Mouse (Mus musculus) thymus, postnatal 36 days (tissue): Measurements from ENCODE around the gene Myo6.

Experiments used
- DNase-seq, 2 experiments: peaks; one replicate each; pipeline ENCODE4 v3.0.0; 2022; ENCODE audit warnings: mixed read lengths in 2 of 2

Myo6 gene

DNA sequence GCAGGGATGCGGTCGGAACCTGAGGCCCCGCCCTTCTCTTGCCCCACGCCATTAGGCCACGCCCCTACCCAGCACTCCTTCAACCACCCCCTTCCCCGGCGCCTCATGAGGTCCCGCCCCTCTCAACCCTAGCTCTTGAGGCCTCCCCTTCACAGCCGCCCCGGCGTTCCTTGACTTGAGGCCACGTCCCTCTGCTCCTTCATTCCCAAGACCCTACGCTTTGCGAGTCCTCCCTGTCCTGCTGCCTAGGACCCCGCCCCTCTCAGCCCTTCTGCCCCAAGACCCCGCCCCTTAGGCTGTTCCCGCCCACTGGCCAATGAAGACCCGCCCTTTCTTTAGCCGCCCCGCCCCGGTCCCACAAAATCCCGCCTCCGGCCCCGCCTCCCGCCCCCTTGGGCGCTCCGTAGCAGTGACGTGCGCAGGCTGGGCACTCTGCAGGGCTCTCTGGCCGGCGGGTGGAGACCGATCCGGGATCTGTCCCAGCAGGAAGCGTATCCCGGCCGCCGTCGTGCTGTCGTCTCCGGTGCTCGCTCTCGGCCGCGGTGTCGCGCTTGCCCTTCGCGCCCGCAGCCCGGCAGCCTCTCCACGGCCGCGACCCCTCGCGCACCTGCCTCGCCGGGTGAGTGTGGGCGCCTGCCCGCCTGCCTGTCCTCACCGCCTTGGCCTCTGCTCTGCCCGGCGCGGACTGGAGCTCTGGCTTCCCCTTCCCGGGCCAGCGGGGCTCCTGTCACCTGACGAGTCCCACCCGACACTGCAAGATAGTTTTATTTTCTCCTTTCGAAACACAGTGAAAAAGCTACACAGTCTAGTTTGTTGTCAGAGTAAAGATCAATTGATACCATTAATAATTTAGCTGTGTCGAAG lies at the start of gene Myo6:
Gene Myo6 (plus strand): TSS at position 421 of the 864 bp plus-strand sequence.
- DNase-seq = peak; percentile 85 to 91

DNA sequence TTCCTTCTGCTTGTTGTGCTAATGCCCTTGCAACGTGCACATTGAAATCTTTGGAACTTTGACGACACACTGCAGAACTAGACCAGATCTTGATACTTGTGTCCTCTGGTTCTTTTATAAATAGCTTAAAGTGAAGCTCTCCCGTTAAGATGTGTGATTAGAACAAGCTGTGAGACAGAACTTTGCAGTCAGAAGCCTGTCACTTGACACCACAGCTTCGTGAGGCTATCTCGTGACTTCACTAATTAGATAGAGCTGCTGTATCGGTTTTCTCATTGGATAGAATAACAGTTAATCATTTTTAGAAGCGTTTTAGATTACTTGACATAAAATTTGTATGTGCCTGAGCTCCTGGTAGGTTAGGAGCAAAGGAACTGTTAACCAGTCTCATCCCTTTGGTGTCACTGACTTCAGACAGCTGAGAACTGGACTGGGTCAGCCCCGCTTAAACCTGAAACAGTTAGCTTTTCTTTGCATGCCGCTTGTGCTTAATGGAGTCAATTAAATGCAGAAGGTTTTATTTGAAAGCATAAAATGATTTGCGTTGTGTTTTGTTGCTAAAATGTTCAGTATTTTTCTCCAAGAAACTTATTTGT lies 18.7 kb upstream of the Myo6 start:
- DNase-seq = no peak

DNA sequence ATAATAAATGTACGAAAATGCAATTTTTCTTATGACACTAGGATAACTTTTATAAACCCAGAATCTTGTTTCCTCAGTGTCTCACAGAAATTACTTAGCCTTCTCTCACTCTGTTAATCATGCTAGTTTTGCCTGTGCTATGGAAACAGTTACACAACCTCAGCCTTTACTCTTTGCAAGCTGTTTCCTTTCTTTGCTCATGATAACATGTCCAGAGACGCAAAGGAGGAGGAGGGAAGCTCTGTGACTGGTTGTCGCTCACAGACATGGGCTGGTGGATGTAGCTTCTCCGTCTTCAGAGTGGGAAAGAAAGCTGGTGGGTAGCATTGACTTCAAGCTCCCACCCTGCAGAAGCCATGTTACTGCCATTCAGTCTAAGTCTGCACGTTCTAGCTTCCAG lies 15.2 kb upstream of the Myo6 start:
- no peak for DNase-seq

DNA sequence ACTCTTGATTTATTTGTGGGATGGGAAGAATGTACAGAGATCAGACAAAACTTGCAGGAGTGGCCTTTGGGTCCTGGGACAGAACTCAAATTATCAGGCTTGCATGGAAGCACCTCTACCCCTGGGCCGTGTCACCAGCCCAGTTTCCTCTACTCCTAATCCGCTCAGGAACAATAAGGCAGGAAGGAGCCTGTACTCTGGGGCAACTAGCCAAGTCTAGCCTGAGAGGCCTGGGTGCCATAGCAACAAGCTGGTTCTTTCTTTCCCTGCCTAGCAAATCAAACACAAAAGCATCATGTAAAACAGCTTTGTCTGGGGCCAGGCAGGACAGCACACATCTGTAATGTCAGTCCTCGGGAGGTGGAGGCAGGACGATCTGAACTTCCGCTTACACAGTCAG lies 9.6 kb upstream of the Myo6 start:
- DNase-seq = no peak

DNA sequence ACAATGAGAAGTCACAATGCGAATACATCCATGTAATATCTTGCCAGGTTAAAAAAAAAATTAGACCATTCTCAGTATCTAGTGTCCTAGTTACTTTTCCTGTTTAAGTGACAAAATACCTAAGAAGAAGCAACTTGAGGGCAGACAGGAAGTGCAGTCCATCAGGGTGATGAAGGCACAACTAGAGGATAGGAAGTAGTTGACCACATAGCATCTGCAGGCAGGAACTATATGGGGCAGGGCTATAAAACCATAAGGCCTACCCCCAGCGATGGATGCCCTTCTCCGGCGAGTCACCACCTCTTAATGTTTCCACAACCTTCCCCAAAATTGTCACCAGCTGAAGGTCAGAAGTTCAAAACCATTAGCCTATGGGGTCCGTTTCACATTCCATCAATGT lies 8.1 kb upstream of the Myo6 start:
- no peak for DNase-seq

DNA sequence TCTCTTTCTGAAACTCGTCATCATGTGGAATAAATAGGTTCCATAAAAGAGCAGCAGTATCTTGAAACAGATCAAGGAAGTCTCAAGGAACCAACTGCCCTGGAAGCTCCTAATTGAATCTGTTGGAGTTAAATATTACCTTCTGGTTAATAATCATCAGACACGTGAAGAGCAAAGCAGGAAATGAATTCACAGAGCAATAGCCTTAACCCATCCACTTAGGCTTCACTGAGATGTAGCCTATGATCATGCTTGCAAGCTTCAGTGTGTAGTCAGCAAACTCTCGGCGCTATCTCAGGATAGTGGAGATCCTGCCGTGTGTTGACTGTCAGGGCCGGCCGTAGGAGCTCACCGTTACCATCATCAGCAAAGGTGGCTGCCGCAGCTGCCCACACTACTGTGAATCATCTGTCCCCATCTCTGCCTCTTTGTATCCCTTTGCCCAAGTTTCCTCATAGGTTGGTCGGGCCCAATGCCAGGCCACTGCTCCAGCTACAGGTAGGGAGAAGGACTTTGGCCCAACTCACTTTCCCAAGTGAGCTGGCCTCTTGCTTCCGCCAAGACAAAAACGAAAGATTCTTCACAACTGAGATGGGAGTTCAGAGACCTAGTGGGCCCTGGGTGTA lies 6.9 kb upstream of the Myo6 start:
- DNase-seq = no peak

DNA sequence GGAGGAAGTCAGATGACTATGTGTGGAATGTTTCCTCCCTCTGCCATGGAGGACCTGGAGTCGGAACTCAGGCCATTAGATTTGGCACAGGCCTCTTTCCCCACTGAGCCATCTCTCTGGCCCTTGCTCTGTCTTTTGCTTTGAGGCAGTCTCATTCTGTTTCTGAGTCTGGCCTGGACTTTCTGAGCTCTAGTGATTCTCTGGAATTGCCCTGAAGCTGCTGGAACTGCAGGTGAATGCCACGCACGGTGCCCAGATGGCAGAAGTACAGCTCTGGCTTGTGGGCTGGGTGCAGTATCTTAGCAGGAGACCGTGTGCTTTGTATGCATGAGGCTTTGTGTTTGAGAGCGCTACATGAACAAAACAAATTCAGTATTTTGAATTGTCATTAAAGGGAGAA lies 5.9 kb upstream of the Myo6 start:
- no peak for DNase-seq

DNA sequence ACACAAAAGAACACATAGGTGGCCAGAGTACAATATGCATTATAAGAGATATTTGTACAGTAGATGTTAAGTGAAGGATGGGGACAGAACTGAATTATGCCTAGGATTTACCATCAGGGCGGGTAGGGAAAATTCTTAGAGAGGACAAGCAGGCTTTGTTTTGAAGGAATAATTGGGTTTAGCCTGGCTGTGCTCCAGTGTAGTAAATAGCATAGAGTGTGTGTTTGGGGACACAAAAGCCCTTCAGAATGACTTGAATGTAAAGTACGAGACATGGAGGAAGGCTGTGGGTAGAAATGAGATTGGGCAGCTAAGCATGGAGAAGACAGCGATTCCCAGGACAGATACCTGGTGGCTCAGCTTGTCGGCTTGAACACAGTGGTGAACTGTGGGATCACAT lies 3.4 kb upstream of the Myo6 start:
- no peak for DNase-seq

DNA sequence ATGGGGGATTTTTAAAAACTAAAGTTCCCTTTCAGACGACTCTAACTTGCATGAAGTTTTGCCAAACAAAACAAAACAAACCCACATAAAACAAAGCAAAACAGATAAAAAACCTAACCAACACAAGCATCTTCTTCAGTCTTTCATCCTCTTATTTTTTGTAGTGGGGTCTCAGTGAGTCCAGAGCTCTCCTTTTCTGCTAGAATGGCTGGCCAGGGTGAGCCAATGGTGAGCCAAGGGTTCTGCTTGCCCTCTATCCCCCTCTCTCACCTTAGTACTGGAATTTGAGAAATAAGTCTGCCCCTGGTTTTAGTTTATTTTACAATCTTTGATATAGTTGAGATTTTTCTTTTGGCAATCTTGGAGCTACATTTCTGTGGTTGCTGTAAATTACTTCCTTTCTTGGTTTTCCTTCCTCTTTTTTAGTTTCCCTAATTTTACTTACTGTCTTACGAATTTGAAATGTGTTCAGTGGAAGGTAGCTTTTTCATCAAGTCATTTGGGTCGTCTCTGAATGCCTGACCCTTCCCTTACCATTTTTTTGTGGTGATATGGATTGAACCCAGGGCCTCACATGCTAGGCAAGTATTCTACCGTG lies 1.6 kb upstream of the Myo6 start:
- DNase-seq = no peak

DNA sequence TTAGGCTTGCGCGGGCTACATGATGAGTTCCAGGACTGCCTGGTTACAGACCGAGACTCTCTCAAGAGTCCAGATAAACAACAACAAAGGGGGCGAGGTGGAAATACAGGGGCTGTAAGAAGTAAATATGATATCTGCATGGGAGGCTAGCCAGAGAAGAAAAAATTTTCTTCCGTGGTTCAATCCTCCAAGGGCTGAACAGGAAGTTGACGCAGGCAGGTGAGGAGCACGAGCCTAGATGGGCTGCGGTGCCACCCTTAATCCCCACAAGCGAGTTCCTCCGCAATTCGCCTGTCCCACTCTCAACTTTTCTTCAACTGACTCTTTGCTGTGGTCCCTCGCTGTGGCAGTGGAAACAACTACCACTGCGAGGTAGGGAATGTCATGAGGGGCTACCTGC lies 640 bp upstream of the Myo6 start:
- no peak for DNase-seq

DNA sequence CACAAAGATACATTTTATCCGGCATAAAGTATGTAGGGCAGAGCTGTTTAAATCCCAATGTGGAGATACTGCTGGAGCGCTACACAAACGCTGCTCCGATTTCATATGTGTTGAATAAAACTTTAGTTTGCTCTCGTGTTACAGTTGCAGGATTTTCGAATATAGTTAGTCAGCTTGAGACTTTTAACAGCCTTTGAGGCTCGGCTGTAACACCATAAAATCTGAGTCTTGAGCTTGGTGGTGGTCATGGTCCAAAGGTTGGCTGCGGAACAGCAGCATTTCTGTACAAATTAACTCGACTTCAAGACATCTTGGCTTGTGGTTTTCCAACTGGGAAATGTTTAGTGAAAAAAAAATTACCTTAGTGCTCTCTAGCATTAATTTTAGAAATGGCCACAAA lies 859 bp downstream of the Myo6 start:
- no peak for DNase-seq

DNA sequence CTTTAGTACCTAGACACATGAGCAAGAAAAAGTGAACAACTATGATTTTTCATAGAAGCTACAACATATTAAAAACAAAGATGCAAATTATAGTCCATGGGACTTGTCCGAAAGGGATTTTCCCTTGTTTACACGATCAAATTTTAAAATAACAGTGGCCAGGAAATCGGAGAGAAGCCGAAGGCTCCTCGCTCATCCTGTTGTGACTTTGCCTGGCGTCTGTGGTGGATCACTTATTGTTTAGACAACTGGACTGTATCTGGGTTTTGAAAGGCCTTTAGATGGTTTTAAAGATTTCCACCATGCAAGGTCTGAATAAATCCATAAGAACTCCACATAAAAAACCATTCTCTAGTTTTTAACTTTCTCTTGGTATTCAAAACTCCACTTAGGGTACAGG lies 1.6 kb downstream of the Myo6 start:
- no peak for DNase-seq

DNA sequence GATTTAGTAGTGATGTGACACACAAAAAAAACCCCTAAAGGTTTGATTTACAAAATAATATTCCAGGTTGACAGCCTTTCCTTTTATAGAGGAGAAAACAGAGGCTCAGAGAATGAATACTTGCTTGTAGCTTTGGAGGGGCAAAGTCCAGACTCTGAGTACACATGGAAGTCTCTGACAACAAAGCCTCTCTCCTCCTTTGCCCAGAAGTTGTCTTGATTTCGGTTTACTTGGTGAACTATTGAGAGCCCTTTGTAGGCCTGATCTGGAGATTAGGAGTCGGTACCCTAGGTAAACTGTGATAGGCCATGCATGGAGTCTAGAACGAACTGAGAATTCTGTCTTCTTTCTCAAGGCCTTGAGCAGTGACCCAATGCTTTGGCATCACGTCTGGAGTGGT lies 2.3 kb downstream of the Myo6 start:
- no peak for DNase-seq

DNA sequence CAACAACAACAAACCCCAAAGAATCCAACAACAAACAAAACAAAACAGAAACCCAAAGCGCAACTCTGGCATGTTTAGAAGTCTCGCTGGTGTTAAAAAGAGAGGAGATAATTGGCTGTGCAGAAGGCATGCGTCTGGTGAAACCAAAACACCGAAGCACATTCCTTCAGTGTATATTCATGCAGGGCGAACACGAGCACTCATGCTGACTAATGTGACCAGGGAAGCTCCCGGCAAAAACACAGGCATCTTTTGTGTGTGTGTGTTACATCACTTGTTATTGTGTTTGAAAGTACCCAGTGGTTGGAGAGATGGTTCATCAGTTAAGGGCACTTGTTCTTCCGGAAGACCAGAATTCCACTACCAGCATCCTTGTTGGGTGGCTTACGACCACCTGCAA lies 4.7 kb downstream of the Myo6 start:
- no peak for DNase-seq

DNA sequence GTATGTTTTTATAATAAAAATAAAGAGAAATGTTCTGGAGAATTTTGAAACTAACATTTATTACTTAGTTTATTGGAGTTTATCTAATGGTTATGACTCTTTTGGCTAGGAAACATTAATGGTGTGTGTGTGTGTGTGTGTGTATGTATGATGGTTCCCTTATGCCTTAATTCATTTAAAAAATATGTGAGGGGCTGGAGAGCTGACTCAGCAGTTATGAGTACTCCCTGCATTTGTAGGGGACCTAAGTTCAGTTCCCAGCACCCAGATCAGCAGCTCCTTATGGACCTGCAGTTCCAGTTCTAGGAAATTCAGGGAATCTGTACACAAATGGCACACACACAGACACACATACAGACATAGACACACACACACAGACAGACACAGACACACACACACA lies 6.4 kb downstream of the Myo6 start:
- DNase-seq = no peak

DNA sequence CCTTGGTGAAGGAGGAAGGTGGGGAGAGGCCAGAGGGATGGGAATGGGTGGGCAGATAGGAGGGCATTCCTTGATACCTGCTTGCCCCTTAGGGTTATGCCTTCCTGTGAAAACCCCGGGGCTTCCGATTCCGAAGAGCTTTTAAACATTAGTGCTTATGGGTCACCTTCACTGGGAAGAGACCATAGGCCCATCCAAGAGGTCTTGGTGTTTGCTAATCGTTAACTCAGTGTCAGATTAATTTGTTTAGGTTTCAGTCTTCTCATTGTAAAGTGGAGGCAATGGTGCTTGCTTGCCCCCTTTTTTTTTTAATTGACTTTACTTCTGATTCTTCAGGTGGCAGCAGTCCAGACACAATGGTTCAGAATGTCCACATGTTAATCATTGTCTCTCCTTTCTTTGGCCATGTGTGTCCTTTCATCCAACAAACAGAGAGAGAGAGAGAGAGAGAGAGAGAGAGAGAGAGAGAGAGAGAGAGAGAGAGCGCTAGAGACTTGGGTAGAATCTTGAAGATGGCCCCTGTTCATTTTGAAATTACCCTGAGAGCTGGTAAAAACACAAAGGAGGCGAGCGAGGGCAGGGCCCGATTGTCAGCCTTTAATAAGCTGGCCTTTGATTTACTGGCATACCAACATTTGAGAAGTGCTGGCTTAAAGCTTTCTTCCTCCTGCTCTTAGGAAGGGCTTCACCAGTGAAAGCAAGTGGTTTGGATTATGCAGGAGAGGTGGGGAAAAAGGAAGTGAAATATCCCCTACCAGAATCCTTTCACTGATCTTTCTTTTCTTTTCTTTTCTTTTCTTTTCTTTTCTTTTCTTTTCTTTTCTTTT lies 7.8 kb downstream of the Myo6 start:
- DNase-seq = no peak

DNA sequence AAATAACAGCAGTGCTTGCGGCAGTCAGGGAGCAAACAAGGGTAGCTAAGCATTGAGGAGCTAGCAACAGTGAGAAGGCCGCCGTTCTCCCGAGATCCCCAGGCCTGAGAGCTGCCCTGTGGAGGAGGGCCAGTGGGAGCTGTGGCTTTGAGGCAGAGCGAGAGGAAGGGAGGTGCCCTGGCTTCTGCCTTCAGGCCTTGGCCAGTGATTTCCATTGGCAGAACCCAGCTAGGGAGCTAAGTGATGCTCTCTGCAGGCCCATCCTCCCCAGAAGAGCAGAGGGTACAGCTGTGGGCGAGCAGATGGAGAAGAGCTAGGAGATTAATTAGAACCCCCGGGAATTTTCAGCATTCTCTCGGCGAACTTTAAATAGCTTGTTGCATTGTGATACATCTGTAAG lies 8.8 kb downstream of the Myo6 start:
- no peak for DNase-seq

DNA sequence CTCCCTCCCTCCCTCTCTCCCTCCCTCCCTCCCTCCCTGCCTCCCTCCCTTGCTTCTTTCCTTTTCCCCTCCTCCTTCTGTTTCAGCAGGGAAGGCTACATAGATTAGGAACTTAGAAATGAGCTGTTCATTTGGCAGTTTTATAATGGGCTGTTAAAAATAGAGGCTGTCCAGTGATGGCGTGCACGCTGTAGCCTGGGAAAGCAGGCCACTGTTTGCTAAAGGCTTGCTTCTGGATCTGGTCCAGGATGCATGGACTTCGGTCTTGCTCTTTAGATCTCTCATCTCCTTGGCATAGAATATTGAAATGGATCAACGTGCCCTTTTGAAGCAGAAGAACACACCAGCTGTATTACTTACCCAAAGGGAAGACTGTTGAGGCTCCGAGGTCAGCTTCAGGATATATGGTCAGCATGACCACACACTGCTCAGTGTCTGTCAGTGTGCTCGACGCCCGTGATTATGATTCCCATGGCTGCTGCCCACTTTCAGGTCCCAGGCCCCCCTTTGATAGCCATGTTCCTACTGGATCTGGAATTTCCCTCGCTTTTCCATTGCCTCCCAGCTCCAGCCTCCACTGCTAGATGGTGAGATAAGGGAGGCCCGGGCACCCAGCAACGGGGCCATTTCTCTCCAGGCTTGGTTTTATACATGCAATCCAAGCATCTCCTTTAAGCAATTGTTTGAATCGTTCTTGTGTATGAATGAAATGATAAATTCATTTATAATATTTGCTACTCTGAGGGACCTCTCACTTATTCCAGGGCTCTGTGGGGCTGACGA lies 12.1 kb downstream of the Myo6 start:
- no peak for DNase-seq

DNA sequence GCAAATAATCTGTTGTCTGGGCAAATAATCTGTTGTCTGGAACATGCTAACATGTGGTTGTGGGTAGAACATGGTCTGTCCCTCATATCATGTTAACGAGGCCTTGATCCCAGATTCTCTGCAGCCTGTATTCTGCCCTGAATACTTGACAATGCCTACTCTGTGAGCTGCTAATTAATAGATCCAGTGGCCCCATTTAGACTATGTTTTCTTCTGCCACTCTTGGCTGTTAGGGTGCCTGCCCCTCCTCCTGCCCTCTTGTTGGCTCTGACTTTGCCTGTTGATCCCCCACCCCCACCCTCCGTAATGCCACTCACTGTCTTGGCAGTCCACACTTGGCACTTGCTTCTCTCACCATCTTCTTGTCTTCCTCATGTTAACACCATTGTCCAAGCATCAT lies 13.8 kb downstream of the Myo6 start:
- no peak for DNase-seq

DNA sequence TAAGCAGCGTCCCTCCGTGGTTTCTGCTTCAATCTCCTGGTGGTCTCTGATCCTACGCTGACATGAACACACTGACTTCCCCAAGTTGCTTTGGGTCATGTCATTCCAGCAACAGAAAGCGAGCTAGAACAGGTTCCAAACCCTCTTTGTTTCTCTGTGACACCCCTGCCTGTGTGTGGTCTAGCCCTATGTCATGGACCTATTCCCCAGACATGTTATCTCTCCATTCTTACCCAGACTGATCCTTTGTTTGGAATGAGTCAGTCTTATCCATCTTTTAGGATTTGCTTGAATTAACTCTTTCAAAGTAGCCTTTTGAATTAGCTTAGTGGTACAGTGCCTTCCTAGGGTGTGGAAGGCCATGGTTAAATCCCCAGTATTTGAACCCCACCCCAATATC lies 14.9 kb downstream of the Myo6 start:
- no peak for DNase-seq

DNA sequence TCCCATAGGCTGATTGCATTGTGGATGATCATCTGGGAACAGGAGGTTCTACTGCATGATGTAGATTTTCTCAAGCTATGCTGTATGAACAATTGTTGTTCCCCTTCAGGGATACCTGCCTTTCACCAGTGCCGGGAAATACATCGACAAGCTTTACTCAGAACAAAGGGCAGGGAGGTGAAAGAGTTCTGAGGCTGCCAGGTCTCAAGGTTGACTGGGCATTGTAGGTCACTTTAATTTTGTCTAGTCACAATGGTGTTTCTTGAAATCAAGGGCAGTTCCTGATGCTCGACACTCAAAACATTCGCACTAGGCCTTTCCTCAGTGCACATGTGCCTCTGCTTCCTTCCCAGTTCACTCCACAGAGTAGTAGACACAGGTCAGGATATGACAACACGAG lies 15.9 kb downstream of the Myo6 start:
- no peak for DNase-seq

DNA sequence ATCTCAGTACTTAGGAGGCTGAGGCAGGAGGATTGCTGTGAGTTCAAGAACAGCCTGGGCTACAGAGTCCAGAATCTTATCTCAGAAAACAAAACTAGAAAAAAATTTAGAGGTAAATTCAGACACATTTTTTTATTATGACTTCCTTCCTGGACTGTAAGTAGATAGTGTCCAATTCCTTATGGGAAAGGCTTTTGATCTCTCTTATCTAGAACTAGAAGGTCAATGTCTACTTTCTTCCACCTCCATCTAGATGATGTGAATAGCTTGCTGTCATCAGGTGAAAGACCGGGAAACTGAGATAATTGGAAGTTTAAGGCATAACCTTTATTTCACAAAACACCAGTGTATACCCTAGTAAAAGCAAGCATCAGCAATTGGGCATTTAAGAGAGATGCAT lies 16.9 kb downstream of the Myo6 start:
- no peak for DNase-seq
